Comparison of ENCODE assay signal across 9 mouse cellular contexts in the genomic region with DNA sequence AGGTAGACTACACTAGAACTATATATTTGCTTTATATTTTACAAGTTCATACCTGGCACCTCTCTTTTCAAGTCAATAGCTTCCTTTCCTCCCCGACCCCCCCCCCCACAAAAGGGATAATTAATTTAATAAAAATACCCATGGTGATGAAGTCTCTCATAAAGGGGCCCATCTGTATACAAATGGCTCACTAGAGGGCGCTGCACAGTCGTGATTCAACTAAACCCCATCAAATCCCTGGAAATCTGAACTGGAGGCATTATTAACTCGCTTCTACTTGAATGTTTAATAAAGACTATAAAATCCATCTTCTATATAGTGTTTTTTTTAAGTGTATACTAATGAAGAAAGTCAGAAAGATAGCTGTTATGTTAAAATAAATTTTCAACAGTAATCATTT. TPM values are rescaled to one million over a fixed set of nuclear protein-coding genes. Genes with fewer than 3 reads are reported as not detected.
DNase-seq lines count a peak whose midpoint lies in the region; ATAC-seq and TF ChIP-seq lines count a peak whose summit lies in the region.
"Had no signal": no experiment of that assay in that cellular context is flagged by ENCODE, and none has a peak within 500 bp of the region (broad histone marks: within the 10 kb centered on the region; RNA-seq: fewer than 3 reads in every experiment).

No protein-coding gene starts in this region.

- no peaks in the 10 kb centered on the region for H3K9me3 ChIP-seq in liver, embryonic 12.5 days (replicated peaks)
- no peaks in the 10 kb centered on the region for H3K9me3 ChIP-seq in limb, embryonic 11.5 days (ENCODE audit: control insufficient read depth, low read length)

- no peak for TF ChIP-seq POLR2A in liver, adult 2 months (IDR thresholded peaks at IDR 0.05; ENCODE audit: extremely low read depth, insufficient read depth, low read length)

- H3K27me3 ChIP-seq in liver, adult 2 months (ENCODE audit: control insufficient read depth, insufficient read depth, low read length): no peaks in the 10 kb centered on the region
- H3K27me3 ChIP-seq in liver, embryonic 12.5 days (replicated peaks): no peaks in the 10 kb centered on the region
- no peaks in the 10 kb centered on the region for H3K27me3 ChIP-seq in limb, embryonic 11.5 days (ENCODE audit: control insufficient read depth, insufficient read depth, low read length)

- H3K9ac ChIP-seq in liver, adult 2 months (ENCODE audit: low read depth, low read length): no peak overlapping the region
- H3K9ac ChIP-seq in liver, embryonic 12.5 days: no peak overlapping the region
- H3K9ac ChIP-seq in limb, embryonic 11.5 days (ENCODE audit: low read length): no peak overlapping the region

- WGBS in liver, adult 2 months: 12% methylated on average over 4 of the region's 4 CpGs
- 6% methylated on average over 4 of the region's 4 CpGs for WGBS in liver, embryonic 12.5 days (ENCODE audit: insufficient replicate concordance)
- WGBS in limb, embryonic 11.5 days: 12% methylated on average over 4 of the region's 4 CpGs

- DNase-seq in liver, adult 2 months (ENCODE audit: extremely low read depth, low read depth, low spot score): peak; percentile 43
- peak; percentile 84 for DNase-seq in NIH3T3 (ENCODE audit: low read depth)
- peak; percentile 24 for DNase-seq in c-Kit-positive CD71-positive TER-119-negative erythroid progenitor cells, embryonic 14.5 days (ENCODE audit: low read depth)
- peak; percentile 30 for DNase-seq in gastrocnemius, postnatal 14 days
- DNase-seq in limb, embryonic 11.5 days (ENCODE audit: low spot score): peak; percentile 69
- peak; percentile 25 for DNase-seq in right cerebral cortex, postnatal 36 days (ENCODE audit: low spot score in 2 of 2)

- no peak overlapping the region for H3K27ac ChIP-seq in liver, adult 2 months (replicated peaks; ENCODE audit: insufficient read depth, low read depth, low read length)
- H3K27ac ChIP-seq in liver, embryonic 12.5 days: no peak overlapping the region
- no peak overlapping the region for H3K27ac ChIP-seq in limb, embryonic 11.5 days (replicated peaks; ENCODE audit: low read depth, low read length)
- H3K27ac ChIP-seq: macrophage had no signal

- no peaks in the 10 kb centered on the region for H3K4me1 ChIP-seq in liver, adult 2 months (ENCODE audit: control insufficient read depth, insufficient read depth, low read length)
- no peaks in the 10 kb centered on the region for H3K4me1 ChIP-seq in liver, embryonic 12.5 days
- H3K4me1 ChIP-seq in limb, embryonic 11.5 days (ENCODE audit: control insufficient read depth, insufficient read depth, low read length): no peaks in the 10 kb centered on the region

- no peak overlapping the region for H3K4me2 ChIP-seq in liver, embryonic 12.5 days
- no peak overlapping the region for H3K4me2 ChIP-seq in limb, embryonic 11.5 days (ENCODE audit: low read depth, severe bottlenecking)

- TF ChIP-seq CTCF in liver, adult 2 months (IDR thresholded peaks at IDR 0.05; ENCODE audit: low read depth, low read length): peak; percentile 44

- no peaks in the 10 kb centered on the region for H3K36me3 ChIP-seq in liver, adult 2 months (ENCODE audit: control insufficient read depth, insufficient read depth, low read length)
- H3K36me3 ChIP-seq in liver, embryonic 12.5 days: no peaks in the 10 kb centered on the region
- H3K36me3 ChIP-seq in limb, embryonic 11.5 days (ENCODE audit: control insufficient read depth, insufficient read depth, low read length): no peaks in the 10 kb centered on the region

- H3K4me3 ChIP-seq in liver, adult 2 months (ENCODE audit: insufficient read depth, low read depth, low read length): no peak overlapping the region
- H3K4me3 ChIP-seq in liver, embryonic 12.5 days: no peak overlapping the region
- no peak overlapping the region for H3K4me3 ChIP-seq in limb, embryonic 11.5 days (ENCODE audit: low read depth, low read length)

- intact Hi-C loops in gastrocnemius, postnatal 14 days (cut with DNase I; ENCODE audit: low total_unique reads): no loop called here

- no peak for ATAC-seq in liver, embryonic 12.5 days
- no peak for ATAC-seq in limb, embryonic 11.5 days (ENCODE audit: insufficient number of reproducible peaks, low FRiP score, low TSS enrichment, low read depth)

- no peaks in the 10 kb centered on the region for H3K79me2 ChIP-seq in liver, adult 2 months (ENCODE audit: control insufficient read depth, insufficient read depth, low read length)

RNA-seq across cellular contexts. Expression of a gene that starts 30.7 kb away (rescaled TPM):
- 2.3 and 2.8 TPM in 2 replicates for total RNA-seq in liver, adult 2 months (2014; rRNA removed)
- polyA plus RNA-seq in liver, adult 2 months (2012; rRNA removed): 0.50 and 0.63 TPM in 2 replicates
- 1.7 and 2.2 TPM in 2 replicates for polyA plus RNA-seq in liver, embryonic 12.5 days (2016; fragmentation: Nextera tagmentation; extraction: Ambion mirVana)
- 1 to 10 TPM; 2.8 to 3.1 TPM for total RNA-seq in gastrocnemius, postnatal 14 days (2021)
- polyA plus RNA-seq in limb, embryonic 11.5 days (2014; fragmentation: Nextera tagmentation; extraction: Ambion mirVana): 9.8 and 11.0 TPM in 2 replicates

RNA-seq across cellular contexts. Expression of a gene that starts 40.6 kb away (rescaled TPM):
- not detected in 2 replicates for total RNA-seq in liver, adult 2 months (2014; rRNA removed)
- polyA plus RNA-seq in liver, adult 2 months (2012; rRNA removed): not detected in 2 replicates
- polyA plus RNA-seq in liver, embryonic 12.5 days (2016; fragmentation: Nextera tagmentation; extraction: Ambion mirVana): 0.10 TPM in 1 of 2 replicates, not detected in the other
- not detected for total RNA-seq in gastrocnemius, postnatal 14 days (2021)
- not detected in 2 replicates for polyA plus RNA-seq in limb, embryonic 11.5 days (2014; fragmentation: Nextera tagmentation; extraction: Ambion mirVana)
- total RNA-seq: gastrocnemius, adult 8-10 months had no signal
- polyA plus RNA-seq: macrophage had no signal

Comparison
In these comparisons a context has a peak if more than half of its experiments do, and no peak if none do; other contexts are left out.
1. DNase-seq: peak in every context shown above with its lines; median percentile 84 in NIH3T3; 69 in limb, embryonic 11.5 days; 43 in liver, adult 2 months; 30 in gastrocnemius, postnatal 14 days; 25 in right cerebral cortex, postnatal 36 days; 24 in c-Kit-positive CD71-positive TER-119-negative erythroid progenitor cells, embryonic 14.5 days.